Mouse (Mus musculus): ENCODE measurements around the gene Snap25. TPM values are rescaled to one million over a fixed set of nuclear protein-coding genes. Genes with fewer than 3 reads are reported as not detected.

Gene Snap25
- polyA plus RNA-seq, 1 experiment from 2014 or later: 432 TPM

DNA sequence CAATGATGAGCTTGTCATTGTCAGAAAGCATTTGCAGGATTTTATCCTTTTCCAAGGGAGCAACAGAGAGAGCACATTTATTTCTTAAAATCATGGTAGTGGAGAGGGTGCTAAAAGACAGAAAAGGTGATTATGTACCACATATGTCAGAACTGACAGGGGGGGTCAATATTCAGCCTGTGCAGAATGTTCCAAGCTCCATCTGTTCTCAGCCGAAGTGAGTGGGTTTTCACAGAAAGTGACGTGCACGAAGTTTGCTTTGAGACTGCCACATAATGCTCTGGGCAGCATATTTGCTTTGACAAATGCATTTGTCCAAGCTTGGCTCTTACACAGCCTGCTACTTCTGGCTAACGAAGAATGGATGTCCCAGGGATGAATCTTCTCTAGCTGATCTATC, 71.1 kb downstream of the Snap25 start:
- no peak overlapping the region for H3K4me3 ChIP-seq (ENCODE audit: low read depth, low read length)
- no peaks in the 10 kb centered on the region for H3K4me1 ChIP-seq (ENCODE audit: control insufficient read depth, insufficient read depth, low read length)
- no peak for ATAC-seq (ENCODE audit: low read depth)
- H3K4me2 ChIP-seq (ENCODE audit: low read depth, low read length): no peak overlapping the region
- H3K27ac ChIP-seq (ENCODE audit: low read depth, low read length): no peak overlapping the region
- no peaks in the 10 kb centered on the region for H3K27me3 ChIP-seq (ENCODE audit: control insufficient read depth, insufficient read depth, low read length)
- no peak overlapping the region for H3K9ac ChIP-seq (replicated peaks; ENCODE audit: low read depth, low read length)
- WGBS: 91% methylated on average over 4 of the region's 4 CpGs
- H3K36me3 ChIP-seq (ENCODE audit: control insufficient read depth, insufficient read depth, low read length): peaks cover 5% of the 10 kb centered on the region
- H3K9me3 ChIP-seq (ENCODE audit: control insufficient read depth, low read length): no peaks in the 10 kb centered on the region

DNA sequence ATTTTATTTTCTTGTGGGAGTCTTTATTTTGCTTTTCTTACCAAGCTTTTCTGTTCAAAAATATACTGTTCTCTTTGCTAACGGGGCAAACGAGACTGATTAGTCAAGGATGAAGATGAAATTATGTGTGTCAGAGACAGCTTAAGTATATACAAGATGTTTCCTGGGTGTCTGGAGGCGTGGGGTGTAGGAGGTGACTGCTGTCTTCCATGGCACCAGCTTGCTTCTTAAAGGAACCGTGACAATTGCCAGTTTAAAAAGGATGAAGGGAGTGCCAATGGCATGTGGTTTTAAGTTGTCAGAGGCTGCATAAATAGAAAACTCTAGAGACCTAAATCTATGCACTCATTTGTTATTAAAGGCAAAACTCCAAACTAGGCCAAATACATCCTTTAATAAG, 75.1 kb downstream of the Snap25 start:
- Histone ChIP-seq H3K4me2 (ENCODE audit: low read depth, low read length) (no peak overlapping the region), H3K9ac (replicated peaks; ENCODE audit: low read depth, low read length) (no peak overlapping the region), H3K27ac (ENCODE audit: low read depth, low read length) (no peak overlapping the region), H3K27me3 (ENCODE audit: control insufficient read depth, insufficient read depth, low read length) (no peaks in the 10 kb centered on the region), H3K9me3 (ENCODE audit: control insufficient read depth, low read length) (no peaks in the 10 kb centered on the region), H3K36me3 (ENCODE audit: control insufficient read depth, insufficient read depth, low read length) (no peaks in the 10 kb centered on the region), H3K4me3 (ENCODE audit: low read depth, low read length) (no peak overlapping the region), H3K4me1 (ENCODE audit: control insufficient read depth, insufficient read depth, low read length) (no peaks in the 10 kb centered on the region)
- ATAC-seq (ENCODE audit: low read depth): no peak
- 69% methylated on average over 4 of the region's 4 CpGs for WGBS

- Histone ChIP-seq H3K9me3 (ENCODE audit: control insufficient read depth, low read length) (no peaks in the 10 kb centered on the region), H3K4me1 (ENCODE audit: control insufficient read depth, insufficient read depth, low read length) (no peaks in the 10 kb centered on the region), H3K4me3 (ENCODE audit: low read depth, low read length) (no peak overlapping the region), H3K9ac (replicated peaks; ENCODE audit: low read depth, low read length) (no peak overlapping the region), H3K36me3 (ENCODE audit: control insufficient read depth, insufficient read depth, low read length) (no peaks in the 10 kb centered on the region), H3K27me3 (ENCODE audit: control insufficient read depth, insufficient read depth, low read length) (no peaks in the 10 kb centered on the region), H3K4me2 (ENCODE audit: low read depth, low read length) (no peak overlapping the region), H3K27ac (ENCODE audit: low read depth, low read length) (no peak overlapping the region)
- WGBS: 95% methylated on average over 1 of the region's 1 CpGs
- no peak for ATAC-seq (ENCODE audit: low read depth)
These were observed 83.3 kb downstream of the Snap25 start for GRCm38 (mm10) chr2:136796518-136796917.

DNA sequence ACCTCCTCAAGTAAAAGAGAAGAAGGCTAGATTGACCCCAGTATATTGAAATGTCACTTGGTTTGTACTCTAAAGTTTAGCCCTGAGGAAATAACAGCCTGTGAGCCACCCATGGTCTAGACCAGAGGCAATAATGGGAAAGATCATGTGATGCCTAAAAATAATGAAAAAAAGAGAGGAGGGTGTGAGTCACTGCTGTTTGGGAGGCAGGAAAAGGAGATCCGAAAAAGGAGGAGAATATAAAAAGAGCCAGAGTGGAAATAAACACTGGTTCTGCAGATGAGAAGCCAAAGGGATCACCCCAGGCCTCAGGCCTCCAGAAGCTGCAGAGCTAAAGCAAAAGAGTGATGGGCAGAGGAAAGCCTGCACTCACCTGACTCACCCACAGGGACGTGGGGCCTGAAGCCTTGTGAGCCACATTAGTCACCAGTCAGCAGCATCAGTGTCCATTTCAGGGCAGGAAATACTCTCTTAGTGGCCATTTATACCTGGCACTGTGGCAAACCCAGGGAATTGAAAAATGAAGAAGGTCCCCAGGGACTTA, 85.7 kb downstream of the Snap25 start:
- no peaks in the 10 kb centered on the region for H3K36me3 ChIP-seq (ENCODE audit: control insufficient read depth, insufficient read depth, low read length)
- no peak overlapping the region for H3K4me2 ChIP-seq (ENCODE audit: low read depth, low read length)
- no peaks in the 10 kb centered on the region for H3K4me1 ChIP-seq (ENCODE audit: control insufficient read depth, insufficient read depth, low read length)
- 72% methylated on average over 2 of the region's 2 CpGs for WGBS
- ATAC-seq (ENCODE audit: low read depth): no peak
- H3K27me3 ChIP-seq (ENCODE audit: control insufficient read depth, insufficient read depth, low read length): no peaks in the 10 kb centered on the region
- no peak overlapping the region for H3K9ac ChIP-seq (replicated peaks; ENCODE audit: low read depth, low read length)
- H3K27ac ChIP-seq (ENCODE audit: low read depth, low read length): no peak overlapping the region
- H3K9me3 ChIP-seq (ENCODE audit: control insufficient read depth, low read length): no peaks in the 10 kb centered on the region
- no peak overlapping the region for H3K4me3 ChIP-seq (ENCODE audit: low read depth, low read length)

GRCm38 (mm10) chr2:136801102-136801501, 87.8 kb downstream of the Snap25 start:
- no peaks in the 10 kb centered on the region for H3K36me3 ChIP-seq (ENCODE audit: control insufficient read depth, insufficient read depth, low read length)
- no peak for ATAC-seq (ENCODE audit: low read depth)
- no peak overlapping the region for H3K4me2 ChIP-seq (ENCODE audit: low read depth, low read length)
- no peaks in the 10 kb centered on the region for H3K4me1 ChIP-seq (ENCODE audit: control insufficient read depth, insufficient read depth, low read length)
- H3K4me3 ChIP-seq (ENCODE audit: low read depth, low read length): no peak overlapping the region
- H3K27me3 ChIP-seq (ENCODE audit: control insufficient read depth, insufficient read depth, low read length): no peaks in the 10 kb centered on the region
- no peak overlapping the region for H3K27ac ChIP-seq (ENCODE audit: low read depth, low read length)
- no peaks in the 10 kb centered on the region for H3K9me3 ChIP-seq (ENCODE audit: control insufficient read depth, low read length)
- no peak overlapping the region for H3K9ac ChIP-seq (replicated peaks; ENCODE audit: low read depth, low read length)

DNA sequence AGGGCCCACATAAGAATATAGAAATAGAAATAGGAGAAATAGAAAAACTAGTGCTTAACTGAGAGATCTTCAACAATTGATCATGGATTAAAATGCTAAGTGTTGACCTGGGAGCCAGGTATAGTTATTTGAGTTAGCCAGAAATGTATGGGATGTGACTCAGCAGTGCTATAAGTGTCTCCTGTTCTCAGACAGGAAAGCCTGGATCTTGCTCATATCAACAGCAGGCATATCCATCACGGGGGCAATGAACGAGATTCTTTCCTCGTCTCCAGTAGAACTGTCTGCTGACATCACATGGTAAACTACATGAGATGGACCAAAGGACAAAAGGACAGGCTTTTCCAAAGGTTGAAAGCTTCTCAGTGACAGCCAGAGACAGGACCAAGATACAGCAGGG, 88.8 kb downstream of the Snap25 start:
- Histone ChIP-seq H3K9ac (replicated peaks; ENCODE audit: low read depth, low read length) (no peak overlapping the region), H3K4me2 (ENCODE audit: low read depth, low read length) (no peak overlapping the region), H3K27me3 (ENCODE audit: control insufficient read depth, insufficient read depth, low read length) (no peaks in the 10 kb centered on the region), H3K9me3 (ENCODE audit: control insufficient read depth, low read length) (no peaks in the 10 kb centered on the region), H3K4me1 (ENCODE audit: control insufficient read depth, insufficient read depth, low read length) (no peaks in the 10 kb centered on the region), H3K4me3 (ENCODE audit: low read depth, low read length) (no peak overlapping the region), H3K27ac (ENCODE audit: low read depth, low read length) (no peak overlapping the region), H3K36me3 (ENCODE audit: control insufficient read depth, insufficient read depth, low read length) (no peaks in the 10 kb centered on the region)
- ATAC-seq (ENCODE audit: low read depth): no peak
- WGBS: 82% methylated on average over 3 of the region's 3 CpGs

DNA sequence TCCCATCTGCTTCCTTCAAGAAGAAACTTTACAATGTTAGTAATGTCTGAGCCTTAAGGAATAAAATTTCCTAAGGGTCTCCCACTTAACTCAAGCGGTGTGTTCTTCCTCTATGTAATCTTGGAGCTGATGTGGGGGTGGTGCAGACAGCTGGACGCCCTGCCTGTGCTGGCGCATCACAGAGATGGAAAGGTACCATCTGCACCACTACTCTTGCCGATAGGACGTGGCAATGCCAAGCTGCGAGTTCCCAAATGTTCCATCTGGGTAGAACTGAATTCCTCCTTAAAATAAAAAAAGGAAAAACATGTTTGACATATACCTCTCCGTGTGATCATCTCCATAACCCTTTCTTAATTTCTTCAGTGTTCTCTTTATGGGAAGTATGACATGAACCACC, 89.9 kb downstream of the Snap25 start:
- Histone ChIP-seq H3K4me1 (ENCODE audit: control insufficient read depth, insufficient read depth, low read length) (no peaks in the 10 kb centered on the region), H3K9ac (replicated peaks; ENCODE audit: low read depth, low read length) (no peak overlapping the region), H3K9me3 (ENCODE audit: control insufficient read depth, low read length) (no peaks in the 10 kb centered on the region), H3K36me3 (ENCODE audit: control insufficient read depth, insufficient read depth, low read length) (no peaks in the 10 kb centered on the region), H3K27me3 (ENCODE audit: control insufficient read depth, insufficient read depth, low read length) (no peaks in the 10 kb centered on the region), H3K27ac (ENCODE audit: low read depth, low read length) (no peak overlapping the region), H3K4me3 (ENCODE audit: low read depth, low read length) (no peak overlapping the region), H3K4me2 (ENCODE audit: low read depth, low read length) (no peak overlapping the region)
- 89% methylated on average over 7 of the region's 7 CpGs for WGBS
- ATAC-seq (ENCODE audit: low read depth): no peak

- Histone ChIP-seq H3K36me3 (ENCODE audit: control insufficient read depth, insufficient read depth, low read length) (no peaks in the 10 kb centered on the region), H3K27me3 (ENCODE audit: control insufficient read depth, insufficient read depth, low read length) (no peaks in the 10 kb centered on the region), H3K27ac (ENCODE audit: low read depth, low read length) (no peak overlapping the region), H3K4me1 (ENCODE audit: control insufficient read depth, insufficient read depth, low read length) (no peaks in the 10 kb centered on the region), H3K9ac (replicated peaks; ENCODE audit: low read depth, low read length) (no peak overlapping the region), H3K9me3 (ENCODE audit: control insufficient read depth, low read length) (no peaks in the 10 kb centered on the region), H3K4me3 (ENCODE audit: low read depth, low read length) (no peak overlapping the region), H3K4me2 (ENCODE audit: low read depth, low read length) (no peak overlapping the region)
- ATAC-seq (ENCODE audit: low read depth): no peak
- WGBS: 59% methylated on average over 8 of the region's 8 CpGs
These were observed 94.9 kb downstream of the Snap25 start for GRCm38 (mm10) chr2:136807992-136808726.

DNA sequence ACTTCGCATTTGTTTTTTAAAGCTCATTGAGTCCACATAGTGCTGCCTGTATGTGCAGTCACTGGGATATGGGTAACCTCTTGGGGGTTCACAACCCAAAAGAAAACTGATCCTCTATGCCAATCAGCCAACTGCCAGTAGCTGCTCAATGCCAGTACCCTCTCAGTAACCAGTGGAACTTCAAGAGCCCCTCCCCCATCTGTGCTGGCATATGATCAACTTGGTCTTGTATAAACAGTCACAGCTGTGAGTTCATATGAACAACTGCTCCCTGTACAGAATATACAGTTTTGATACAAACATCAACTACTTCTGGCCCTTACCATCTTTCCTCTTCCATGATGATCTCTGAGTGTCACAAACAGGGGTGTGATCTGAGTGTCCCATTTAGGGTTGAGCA, 98.1 kb downstream of the Snap25 start:
- no peak overlapping the region for H3K27ac ChIP-seq (ENCODE audit: low read depth, low read length)

More for the DNA sequence above, 98.1 kb downstream of the Snap25 start:
- ATAC-seq (ENCODE audit: low read depth): no peak
- Histone ChIP-seq H3K36me3 (ENCODE audit: control insufficient read depth, insufficient read depth, low read length) (no peaks in the 10 kb centered on the region), H3K4me1 (ENCODE audit: control insufficient read depth, insufficient read depth, low read length) (no peaks in the 10 kb centered on the region), H3K9ac (replicated peaks; ENCODE audit: low read depth, low read length) (no peak overlapping the region), H3K9me3 (ENCODE audit: control insufficient read depth, low read length) (no peaks in the 10 kb centered on the region), H3K27me3 (ENCODE audit: control insufficient read depth, insufficient read depth, low read length) (no peaks in the 10 kb centered on the region), H3K4me2 (ENCODE audit: low read depth, low read length) (no peak overlapping the region), H3K4me3 (ENCODE audit: low read depth, low read length) (no peak overlapping the region)
- WGBS: 95% methylated on average over 1 of the region's 1 CpGs

Data from neural tube, embryonic 14.5 days (tissue).